Mouse (Mus musculus) midbrain, embryonic 11.5 days (tissue): ENCODE measurements around the gene Vmn1r32. TPM values are rescaled to one million over a fixed set of nuclear protein-coding genes. Genes with fewer than 3 reads are reported as not detected.

Experiments used
- ATAC-seq: fragments of 200-750 bp; cut with Nextera tagmentation; 2 replicates; pipeline ENCODE4 v1.8.0; 2017; ENCODE audit warnings: moderate TSS enrichment, moderate library complexity; ENCODE audit not compliant: low FRiP score
- DNase-seq: peaks from one replicate; pipeline ENCODE4 v3.0.0; 2015; ENCODE audit warnings: low spot score; ENCODE audit errors: missing footprints
- H3K27ac ChIP-seq: fragments of 300-500 bp; sonication (generic); 2 replicates; pipeline ENCODE4 v1.5.1; 2014; ENCODE audit warnings: low read depth, low read length
- H3K27me3 ChIP-seq: fragments of 300-500 bp; sonication (generic); 2 replicates; pipeline ENCODE4 v1.6.1; 2014; ENCODE audit warnings: mild to moderate bottlenecking, low read length, moderate library complexity, mixed read lengths; ENCODE audit not compliant: control insufficient read depth, insufficient read depth
- H3K36me3 ChIP-seq: fragments of 300-500 bp; sonication (generic); 2 replicates; pipeline ENCODE4 v1.6.1; 2014; ENCODE audit warnings: mild to moderate bottlenecking, low read length, moderate library complexity, mixed read lengths; ENCODE audit not compliant: control insufficient read depth, insufficient read depth
- H3K4me1 ChIP-seq: fragments of 300-500 bp; sonication (generic); 2 replicates; pipeline ENCODE4 v1.6.1; 2014; ENCODE audit warnings: low read length; ENCODE audit not compliant: control insufficient read depth, insufficient read depth
- H3K4me2 ChIP-seq: fragments of 300-500 bp; sonication (generic); 2 replicates; pipeline ENCODE4 v1.6.1; 2014; ENCODE audit warnings: mild to moderate bottlenecking, moderate library complexity
- H3K4me3 ChIP-seq: fragments of 300-500 bp; sonication (generic); 2 replicates; pipeline ENCODE4 v1.5.1; 2014; ENCODE audit warnings: low read depth, low read length
- H3K9ac ChIP-seq: fragments of 300-500 bp; sonication (generic); 2 replicates; pipeline ENCODE4 v1.6.1; 2014; ENCODE audit warnings: low read length
- H3K9me3 ChIP-seq: fragments of 300-500 bp; sonication (generic); 2 replicates; pipeline ENCODE4 v1.6.1; 2016; ENCODE audit warnings: low read length; ENCODE audit not compliant: control insufficient read depth
- WGBS: fragments of 180-500 bp; shearing (Covaris S2); extraction: QIAGEN DNeasy Blood & Tissue Kit; methylation state at CpG from one replicate; pipeline ENCODE4 v1.1.7; 2014; 5-methylcytosine and 5-hydroxymethylcytosine counted together
- polyA plus RNA-seq: library from polyadenylated mRNA; unstranded; fragments of >200 nt; fragmentation: Nextera tagmentation; extraction: Ambion mirVana; gene quantifications from 2 replicates; pipeline ENCODE4 v1.2.1, GENCODE M21; 2014

Gene Vmn1r32
- polyA plus RNA-seq: 0.15 TPM in 1 of 2 replicates, not detected in the other

DNA sequence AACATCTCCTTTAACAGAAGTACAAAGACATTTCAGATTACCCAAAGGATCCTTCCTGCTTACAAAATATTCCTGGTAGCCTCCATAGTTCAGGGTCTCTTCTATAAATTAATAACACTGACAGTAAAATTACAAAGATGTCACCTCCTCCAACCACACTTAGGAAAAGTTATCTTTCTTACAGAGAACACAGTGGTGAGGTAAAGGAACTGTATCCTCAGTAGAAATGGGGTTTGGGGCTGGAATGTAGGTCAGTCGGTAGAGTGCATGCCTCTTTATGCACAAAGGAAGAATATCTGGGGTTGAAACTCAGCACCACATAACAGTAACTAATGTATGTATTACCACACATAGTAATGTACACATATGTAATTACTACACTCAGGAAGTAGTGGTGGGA is at the start of gene Vmn1r32:
Gene Vmn1r32, minus strand, starts transcription at position 101 of the 400 bp plus-strand sequence.
- Histone ChIP-seq H3K27ac (no peak within 1 kb of the TSS), H3K9me3 (no peaks in the 10 kb centered on the region), H3K4me2 (no peak within 1 kb of the TSS), H3K36me3 (no peaks in the 10 kb centered on the region), H3K9ac (no peak within 1 kb of the TSS), H3K4me1 (no peaks in the 10 kb centered on the region), H3K27me3 (no peaks in the 10 kb centered on the region), H3K4me3 (no peak within 1 kb of the TSS)
- 86% methylated on average over 1 of the region's 1 CpGs for WGBS
- no peak for DNase-seq
- ATAC-seq: no peak

DNA sequence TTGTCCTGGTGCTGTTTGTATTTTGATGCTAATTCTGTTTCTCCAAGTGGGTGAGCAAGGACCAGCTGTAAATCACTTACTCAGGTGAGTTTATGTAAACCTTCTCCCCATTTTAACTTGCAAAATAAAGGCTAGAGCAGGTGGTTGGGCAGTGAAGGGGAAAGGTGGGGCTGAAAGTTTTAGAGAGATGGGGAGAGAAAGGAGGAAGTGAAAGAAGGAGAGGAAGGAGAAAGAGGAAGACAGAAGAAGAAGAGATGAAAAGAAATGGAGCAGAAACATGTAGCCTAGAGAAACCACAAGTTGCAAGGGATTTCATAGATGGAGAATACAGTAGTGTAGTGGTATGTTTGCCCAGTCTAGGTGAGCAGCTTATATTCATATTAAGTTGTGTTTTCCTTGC is 35.9 kb upstream of the Vmn1r32 start:
- Histone ChIP-seq H3K36me3 (no peaks in the 10 kb centered on the region), H3K9me3 (no peaks in the 10 kb centered on the region), H3K4me2 (no peak overlapping the region), H3K9ac (no peak overlapping the region), H3K27me3 (no peaks in the 10 kb centered on the region), H3K27ac (no peak overlapping the region), H3K4me3 (no peak overlapping the region), H3K4me1 (no peaks in the 10 kb centered on the region)
- ATAC-seq (no peak), DNase-seq (no peak)

- no peaks in the 10 kb centered on the region for H3K27me3 ChIP-seq
- H3K9ac ChIP-seq: peak overlapping the region; percentile 87
- H3K4me3 ChIP-seq: peak overlapping the region; percentile 73
- no peak overlapping the region; the same call in 1 of the 2 replicates for H3K27ac ChIP-seq
- H3K9me3 ChIP-seq: no peaks in the 10 kb centered on the region
- H3K36me3 ChIP-seq: 0 out of 2 replicates have a peak, but pooled peaks cover 2% of the 10 kb centered on the region
- DNase-seq: no peak
- no peak for ATAC-seq
- WGBS: 20% methylated on average over 7 of the region's 7 CpGs
- H3K4me1 ChIP-seq: peaks cover 12% of the 10 kb centered on the region
- H3K4me2 ChIP-seq: peak overlapping the region; percentile 67
These were observed 23.9 kb downstream of the Vmn1r32 start for GRCm38 (mm10) chr6:66535966-66536365.

- H3K36me3 ChIP-seq: 0 out of 2 replicates have a peak, but pooled peaks cover 2% of the 10 kb centered on the region
- H3K4me1 ChIP-seq: peaks cover 12% of the 10 kb centered on the region
- peak within 1 kb of the TSS; percentile 87 for H3K9ac ChIP-seq
- H3K4me2 ChIP-seq: peak within 1 kb of the TSS; percentile 67
- peak within 1 kb of the TSS; percentile 61 for H3K27ac ChIP-seq
- under 1% methylated on average over 57 of the region's 57 CpGs for WGBS
- peak; percentile 99 for ATAC-seq
- peak within 1 kb of the TSS; percentile 73 for H3K4me3 ChIP-seq
- no peaks in the 10 kb centered on the region for H3K9me3 ChIP-seq
- no peaks in the 10 kb centered on the region for H3K27me3 ChIP-seq
- peak; percentile 99 for DNase-seq
These were observed 24.7 kb downstream of the Vmn1r32 start, which contains the start of gene Mad2l1 for GRCm38 (mm10) chr6:66535028-66535862. Gene Mad2l1, plus strand, starts transcription at chr6:66535390.

DNA sequence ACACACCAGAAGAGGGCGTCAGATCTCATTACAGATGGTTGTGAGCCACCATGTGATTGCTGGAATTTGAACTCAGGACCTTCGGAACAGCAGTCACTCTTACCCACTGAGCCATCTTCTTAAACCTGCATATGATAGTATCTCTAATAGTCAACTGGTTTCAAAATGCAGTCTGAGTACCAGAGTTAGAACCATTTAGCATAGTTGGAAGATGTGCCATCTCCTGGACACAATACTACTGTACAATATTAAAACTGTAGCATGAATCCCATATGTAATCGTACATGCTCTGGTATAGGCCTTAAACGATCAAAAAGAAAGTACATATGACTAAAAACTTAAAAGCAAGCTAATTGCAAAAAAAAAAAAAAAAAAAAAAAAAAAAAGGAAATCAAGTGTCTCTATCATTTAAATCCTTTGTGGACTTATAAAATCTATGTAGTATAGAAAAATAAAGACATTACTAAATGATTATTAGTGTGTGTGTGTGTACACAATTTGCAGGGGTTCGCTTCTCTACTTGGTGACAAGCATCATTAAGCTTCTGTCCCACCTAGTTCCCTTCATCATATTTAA is 25.4 kb downstream of the Vmn1r32 start:
- DNase-seq (no peak), ATAC-seq (no peak)
- Histone ChIP-seq H3K4me1 (peaks cover 12% of the 10 kb centered on the region), H3K4me3 (peak overlapping the region; percentile 73), H3K27ac (0 out of 2 replicates have a peak overlapping the region, but pooled peaks have one; percentile 52), H3K27me3 (no peaks in the 10 kb centered on the region), H3K36me3 (no peaks in the 10 kb centered on the region), H3K9me3 (no peaks in the 10 kb centered on the region), H3K9ac (peak overlapping the region; percentile 64; the same call in 1 of the 2 replicates), H3K4me2 (peak overlapping the region; percentile 67)
- WGBS: 80% methylated on average over 5 of the region's 5 CpGs

- Histone ChIP-seq H3K4me1 (peaks cover 12% of the 10 kb centered on the region), H3K27me3 (no peaks in the 10 kb centered on the region), H3K36me3 (no peaks in the 10 kb centered on the region), H3K4me3 (no peak overlapping the region), H3K27ac (no peak overlapping the region), H3K4me2 (no peak overlapping the region), H3K9me3 (no peaks in the 10 kb centered on the region), H3K9ac (no peak overlapping the region)
- ATAC-seq: no peak
- WGBS: 40% methylated on average over 3 of the region's 3 CpGs
- DNase-seq: peak; percentile 92
These were observed 26.7 kb downstream of the Vmn1r32 start for GRCm38 (mm10) chr6:66533241-66533640.

DNA sequence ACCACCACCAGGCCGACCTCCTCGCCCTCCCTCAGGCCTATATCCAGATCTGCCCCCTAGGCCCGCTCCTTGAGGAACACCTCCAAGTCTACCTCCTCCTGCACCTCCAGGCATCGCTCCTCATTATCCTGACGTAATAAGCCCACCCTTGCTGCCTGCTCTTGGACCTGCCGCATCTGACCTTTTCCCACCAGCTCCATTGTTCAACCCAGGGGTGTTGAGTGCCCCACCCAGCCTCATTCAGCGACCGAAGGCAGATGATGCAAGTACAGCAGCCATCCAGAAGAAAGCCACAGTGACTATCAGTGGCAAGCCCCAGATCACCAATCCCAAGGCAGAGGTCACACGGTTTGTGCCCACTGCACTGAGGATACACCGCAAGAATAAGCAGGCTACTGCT is 31.5 kb downstream of the Vmn1r32 start:
- Histone ChIP-seq H3K9ac (no peak overlapping the region), H3K27me3 (no peaks in the 10 kb centered on the region), H3K9me3 (no peaks in the 10 kb centered on the region), H3K27ac (no peak overlapping the region), H3K4me1 (no peaks in the 10 kb centered on the region), H3K4me3 (no peak overlapping the region), H3K36me3 (no peaks in the 10 kb centered on the region), H3K4me2 (no peak overlapping the region)
- 90% methylated on average over 10 of the region's 10 CpGs for WGBS
- no peak for DNase-seq
- no peak for ATAC-seq

DNA sequence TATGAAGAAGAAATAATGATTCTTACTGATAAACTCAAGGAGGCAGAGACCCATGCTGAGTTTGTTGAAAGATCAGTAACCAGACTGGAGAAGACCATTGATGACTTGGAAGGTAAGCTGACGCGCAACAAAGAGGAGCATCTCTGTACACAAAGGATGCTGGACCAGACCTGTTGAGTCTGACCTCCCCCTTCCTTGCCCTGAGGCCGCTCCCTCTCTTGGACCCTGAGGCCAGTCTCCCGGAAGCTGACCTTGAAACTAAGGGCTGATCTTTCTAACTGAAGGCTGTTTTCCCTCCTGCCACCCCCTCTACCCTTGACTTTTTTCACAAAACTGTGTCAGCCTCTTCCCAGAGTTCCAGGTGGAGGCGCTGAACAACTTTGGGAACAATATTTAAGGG is 43.5 kb downstream of the Vmn1r32 start:
- 90% methylated on average over 5 of the region's 5 CpGs for WGBS

More for the DNA sequence above, 43.5 kb downstream of the Vmn1r32 start:
- no peak overlapping the region for H3K4me2 ChIP-seq
- no peak for DNase-seq
- no peaks in the 10 kb centered on the region for H3K9me3 ChIP-seq
- no peak overlapping the region for H3K27ac ChIP-seq
- H3K27me3 ChIP-seq: no peaks in the 10 kb centered on the region
- H3K36me3 ChIP-seq: no peaks in the 10 kb centered on the region
- no peak for ATAC-seq
- H3K4me1 ChIP-seq: no peaks in the 10 kb centered on the region
- no peak overlapping the region for H3K9ac ChIP-seq
- no peak overlapping the region for H3K4me3 ChIP-seq
